Mouse (Mus musculus) kidney, embryonic 16.5 days (tissue): ENCODE measurements around the gene Lnpk. TPM values are rescaled to one million over a fixed set of nuclear protein-coding genes. Genes with fewer than 3 reads are reported as not detected.
A peak's percentile ranks its signal among the peaks of the same experiment; 100 is the strongest.

ENCODE experiments used
- ATAC-seq: fragments of 200-750 bp; cut with Nextera tagmentation; 2 replicates; pipeline ENCODE4 v1.8.0; 2017; ENCODE audit warnings: moderate TSS enrichment; ENCODE audit not compliant: low FRiP score, low TSS enrichment
- H3K27ac ChIP-seq: fragments of 300-500 bp; sonication (generic); 2 replicates; pipeline ENCODE4 v1.5.1; 2014; ENCODE audit warnings: low read length
- H3K27me3 ChIP-seq: fragments of 300-500 bp; sonication (generic); 2 replicates; pipeline ENCODE4 v1.6.1; 2014; ENCODE audit warnings: low read length, control low read depth, mixed read lengths; ENCODE audit not compliant: insufficient read depth
- H3K36me3 ChIP-seq: fragments of 300-500 bp; sonication (generic); 2 replicates; pipeline ENCODE4 v1.6.1; 2014; ENCODE audit warnings: low read length, control low read depth, mixed read lengths; ENCODE audit not compliant: insufficient read depth
- H3K4me1 ChIP-seq: fragments of 300-500 bp; sonication (generic); 2 replicates; pipeline ENCODE4 v1.6.1; 2014; ENCODE audit warnings: low read length, control low read depth, mixed read lengths; ENCODE audit not compliant: insufficient read depth
- H3K4me2 ChIP-seq: fragments of 300-500 bp; sonication (generic); replicated peaks from 2 replicates; pipeline ENCODE4 v1.6.1; 2014; ENCODE audit warnings: low read depth, low read length
- H3K4me3 ChIP-seq: fragments of 300-500 bp; sonication (generic); 2 replicates; pipeline ENCODE4 v1.5.1; 2014; ENCODE audit warnings: mild to moderate bottlenecking, low read length
- H3K9ac ChIP-seq: fragments of 300-500 bp; sonication (generic); replicated peaks from 2 replicates; pipeline ENCODE4 v1.6.1; 2014; ENCODE audit warnings: low read length
- H3K9me3 ChIP-seq: fragments of 300-500 bp; sonication (generic); 2 replicates; pipeline ENCODE4 v1.6.1; 2016; ENCODE audit warnings: low read length, control low read depth
- WGBS: fragments of 180-500 bp; shearing (Covaris S2); extraction: QIAGEN DNeasy Blood & Tissue Kit; methylation state at CpG from one replicate; pipeline ENCODE4 v1.1.7; 2014; 5-methylcytosine and 5-hydroxymethylcytosine counted together
- polyA plus RNA-seq: library from polyadenylated mRNA; unstranded; fragments of >200 nt; fragmentation: Nextera tagmentation; extraction: Ambion mirVana; gene quantifications from 2 replicates; pipeline ENCODE4 v1.2.1, GENCODE M21; 2015

The Lnpk gene
- polyA plus RNA-seq, result 18.1 and 20.7 TPM in 2 replicates

DNA sequence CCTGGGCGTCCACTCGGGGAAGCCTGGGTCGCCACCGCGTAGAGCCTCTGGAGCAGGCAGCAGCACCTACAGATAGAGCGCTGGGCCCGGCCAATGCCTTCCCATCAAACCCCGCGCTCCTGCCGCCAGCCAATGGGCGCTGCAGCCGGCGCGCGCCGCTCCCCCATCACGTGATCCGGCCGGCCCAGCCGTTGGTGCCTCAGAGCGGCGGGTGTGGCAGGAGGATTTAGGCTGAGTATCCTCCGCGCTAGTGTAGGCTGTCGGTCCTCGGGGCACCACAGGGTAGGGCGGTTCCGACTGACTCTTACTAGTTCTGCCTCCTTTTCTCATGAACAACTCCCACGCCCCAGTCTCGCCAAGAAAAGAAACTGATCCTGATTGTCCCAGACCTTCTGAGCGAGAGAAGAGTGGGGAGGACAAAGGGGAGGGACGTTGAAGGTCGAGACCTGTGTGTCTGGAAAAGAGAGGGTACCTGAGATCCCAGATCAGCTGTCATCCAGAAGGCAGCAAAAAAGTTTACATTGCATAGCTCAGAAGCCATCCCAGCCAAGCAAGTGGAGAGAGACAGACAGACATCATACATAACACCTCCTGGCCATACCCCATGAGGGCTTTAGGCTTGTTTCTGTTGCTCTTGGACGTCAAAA lies at the start of gene Lnpk:
Gene Lnpk, minus strand, starts transcription at position 593 of the 647 bp plus-strand sequence.
- peaks cover 8% of the 10 kb centered on the region for H3K4me1 ChIP-seq
- under 1% methylated on average over 34 of the region's 34 CpGs for WGBS
- ATAC-seq, result peak; percentile 99
- H3K9me3 ChIP-seq, result no peaks in the 10 kb centered on the region
- peak within 1 kb of the TSS; percentile 99 for H3K4me2 ChIP-seq
- no peaks in the 10 kb centered on the region for H3K27me3 ChIP-seq
- H3K4me3 ChIP-seq, result peak within 1 kb of the TSS; percentile 92
- H3K9ac ChIP-seq, result peak within 1 kb of the TSS; percentile 89
- H3K36me3 ChIP-seq, result no peaks in the 10 kb centered on the region
- peak within 1 kb of the TSS; percentile 77 for H3K27ac ChIP-seq

DNA sequence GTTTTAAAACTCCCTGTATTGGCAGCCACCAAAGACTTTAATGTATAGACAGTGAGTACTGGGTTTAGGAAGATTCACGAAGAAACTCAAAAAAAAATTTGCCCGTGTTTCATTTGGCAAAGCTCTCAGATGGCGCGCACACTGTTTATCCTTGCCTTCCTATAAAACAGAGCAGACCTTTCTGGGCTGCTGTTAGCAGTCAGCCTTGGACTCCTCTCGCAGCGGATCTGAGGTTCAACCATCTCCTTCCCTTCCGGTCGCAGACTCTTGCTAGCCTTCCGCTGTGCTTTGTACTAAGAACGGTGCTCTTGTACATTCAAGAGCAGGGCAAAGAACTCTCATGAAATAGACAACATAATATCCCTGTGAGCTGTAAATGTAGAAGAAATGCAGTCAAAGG lies 41.1 kb upstream of the Lnpk start:
- Histone ChIP-seq H3K4me3 (no peak overlapping the region), H3K27me3 (no peaks in the 10 kb centered on the region), H3K27ac (no peak overlapping the region), H3K4me1 (no peaks in the 10 kb centered on the region), H3K9me3 (no peaks in the 10 kb centered on the region), H3K4me2 (no peak overlapping the region), H3K9ac (no peak overlapping the region), H3K36me3 (no peaks in the 10 kb centered on the region)
- no peak for ATAC-seq
- 82% methylated on average over 10 of the region's 10 CpGs for WGBS

DNA sequence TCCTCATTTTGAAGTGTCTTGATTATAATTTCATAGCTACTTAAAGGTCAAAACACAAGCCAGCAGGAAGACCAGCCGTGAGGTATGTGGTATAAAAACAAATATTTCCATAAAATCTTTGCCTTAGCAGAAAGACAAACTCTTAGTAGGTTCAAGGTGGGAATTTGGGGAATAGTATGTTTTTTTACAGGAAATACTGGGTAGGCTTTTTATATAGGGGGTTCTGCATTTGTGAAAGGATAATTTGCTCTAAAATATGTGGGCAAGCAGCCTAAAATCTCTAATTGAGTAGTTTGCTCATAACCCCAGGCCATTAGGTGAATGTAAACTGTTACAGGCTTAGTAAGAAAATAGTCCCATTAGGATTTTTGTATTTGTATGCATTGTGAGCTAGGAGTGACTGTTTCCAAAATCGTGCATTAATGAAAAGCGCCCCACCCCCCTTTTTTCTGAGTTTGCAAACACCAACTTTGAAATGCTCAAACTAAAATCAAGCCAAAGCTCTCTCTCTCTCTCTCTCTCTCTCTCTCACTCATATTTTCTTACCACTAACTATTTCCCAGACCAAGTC lies 40.5 kb upstream of the Lnpk start:
- Histone ChIP-seq H3K27me3 (no peaks in the 10 kb centered on the region), H3K36me3 (no peaks in the 10 kb centered on the region), H3K4me3 (no peak overlapping the region), H3K9ac (no peak overlapping the region), H3K4me1 (no peaks in the 10 kb centered on the region), H3K27ac (no peak overlapping the region), H3K9me3 (no peaks in the 10 kb centered on the region), H3K4me2 (no peak overlapping the region)
- no peak for ATAC-seq
- WGBS, result 84% methylated on average over 3 of the region's 3 CpGs

DNA sequence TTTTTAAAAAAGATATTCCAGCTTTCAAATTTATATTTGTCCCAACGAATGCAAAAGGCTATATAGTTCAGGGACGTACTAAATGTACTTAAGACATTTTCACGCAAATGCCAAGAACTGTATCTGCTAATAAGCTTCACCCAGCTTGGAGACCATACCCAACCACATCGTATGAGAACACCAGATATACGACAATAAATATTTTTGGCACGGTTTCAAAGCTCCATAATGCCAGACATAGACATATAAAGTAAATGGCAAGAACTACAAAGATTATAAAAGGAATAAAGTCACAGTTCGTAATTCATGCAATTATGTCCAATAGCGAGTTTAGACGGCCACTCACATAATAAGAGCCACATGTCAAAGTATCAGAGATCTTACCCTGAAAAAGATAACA lies 38.5 kb upstream of the Lnpk start:
- Histone ChIP-seq H3K4me2 (no peak overlapping the region), H3K27ac (no peak overlapping the region), H3K27me3 (no peaks in the 10 kb centered on the region), H3K4me3 (no peak overlapping the region), H3K36me3 (no peaks in the 10 kb centered on the region), H3K9me3 (no peaks in the 10 kb centered on the region; the same call in 1 of the 2 replicates), H3K4me1 (no peaks in the 10 kb centered on the region), H3K9ac (no peak overlapping the region)
- ATAC-seq, result no peak
- 75% methylated on average over 9 of the region's 9 CpGs for WGBS

DNA sequence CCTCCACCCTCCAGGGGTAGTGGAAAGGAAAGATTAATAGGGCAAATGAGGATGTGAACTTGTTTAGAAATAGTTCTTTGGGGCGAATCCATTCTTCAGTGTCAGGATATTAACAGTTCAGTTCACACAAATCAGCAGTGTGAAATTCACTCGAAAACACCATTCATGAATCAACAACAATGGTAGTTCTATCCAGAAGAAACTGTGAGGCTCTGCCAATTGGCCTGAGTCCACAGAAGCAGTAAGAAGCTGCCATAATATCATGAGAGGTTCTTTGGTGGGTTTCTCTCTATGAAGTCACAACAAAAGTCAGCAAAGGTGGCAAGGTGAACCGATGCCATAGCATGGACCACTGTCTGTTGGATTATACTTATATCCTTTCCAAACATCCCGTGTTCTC lies 32.2 kb upstream of the Lnpk start:
- no peak overlapping the region for H3K9ac ChIP-seq
- ATAC-seq, result no peak
- H3K4me1 ChIP-seq, result no peaks in the 10 kb centered on the region
- 83% methylated on average over 4 of the region's 4 CpGs for WGBS
- no peak overlapping the region for H3K27ac ChIP-seq
- H3K9me3 ChIP-seq, result no peaks in the 10 kb centered on the region; the same call in 1 of the 2 replicates
- H3K4me2 ChIP-seq, result no peak overlapping the region
- no peaks in the 10 kb centered on the region for H3K36me3 ChIP-seq
- H3K27me3 ChIP-seq, result no peaks in the 10 kb centered on the region
- no peak overlapping the region for H3K4me3 ChIP-seq

DNA sequence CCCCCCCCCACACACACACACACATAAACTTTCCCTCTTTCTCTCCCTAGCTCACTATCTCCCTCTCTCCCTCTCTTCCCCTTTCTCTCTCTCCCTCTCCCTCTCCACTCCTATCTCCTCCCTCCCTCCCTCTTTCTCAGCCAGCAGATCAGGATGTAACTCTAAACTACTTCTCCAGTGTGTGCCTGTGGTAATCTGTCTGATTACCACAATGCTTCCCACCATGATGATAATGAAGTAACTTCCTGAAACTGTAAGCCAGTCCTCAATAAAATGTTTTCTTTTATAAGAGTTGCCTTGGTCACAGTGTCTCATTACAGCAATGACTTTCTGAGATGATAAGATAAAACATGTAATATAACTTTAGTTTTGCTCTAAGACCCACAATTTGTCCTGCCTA lies 30.1 kb upstream of the Lnpk start:
- H3K9ac ChIP-seq, result no peak overlapping the region
- no peak for ATAC-seq
- H3K9me3 ChIP-seq, result no peaks in the 10 kb centered on the region; the same call in 1 of the 2 replicates
- no peak overlapping the region for H3K4me2 ChIP-seq
- no peaks in the 10 kb centered on the region for H3K27me3 ChIP-seq
- H3K27ac ChIP-seq, result no peak overlapping the region
- H3K36me3 ChIP-seq, result no peaks in the 10 kb centered on the region
- no peaks in the 10 kb centered on the region for H3K4me1 ChIP-seq
- no peak overlapping the region for H3K4me3 ChIP-seq

DNA sequence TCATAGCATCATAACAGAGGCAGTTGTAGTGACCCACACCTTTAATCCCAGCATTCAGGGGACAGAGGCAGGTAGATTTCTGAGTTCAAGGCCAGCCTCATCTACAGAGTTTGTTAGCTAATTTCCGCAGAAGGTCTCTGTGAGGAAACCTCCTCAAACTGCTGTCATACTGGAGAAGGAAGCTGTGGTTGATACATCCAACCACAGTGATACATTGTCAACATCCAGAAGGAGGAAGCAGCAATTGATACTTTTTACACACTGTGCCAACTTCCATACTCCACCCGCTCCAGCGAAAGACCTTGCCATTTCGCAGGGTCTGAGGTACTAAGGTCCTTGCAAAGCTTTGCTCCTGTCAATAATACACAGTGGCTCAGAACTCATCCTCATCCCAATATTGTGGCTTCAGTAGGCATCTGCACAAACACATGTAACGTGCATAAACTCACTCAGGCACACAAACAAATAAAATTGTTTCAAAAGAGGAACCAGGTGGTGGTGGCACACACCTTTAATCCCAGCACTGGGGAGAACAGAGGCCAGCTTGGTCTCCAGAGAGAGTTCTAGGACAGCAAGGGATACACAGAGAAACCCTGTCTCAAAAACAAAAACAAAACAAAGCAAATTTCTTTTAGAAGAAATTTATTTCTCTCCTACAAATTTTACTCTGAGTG lies 27.0 kb upstream of the Lnpk start:
- H3K27me3 ChIP-seq, result no peaks in the 10 kb centered on the region
- no peak overlapping the region for H3K27ac ChIP-seq
- no peaks in the 10 kb centered on the region for H3K9me3 ChIP-seq
- ATAC-seq, result no peak
- H3K4me3 ChIP-seq, result no peak overlapping the region
- H3K4me1 ChIP-seq, result no peaks in the 10 kb centered on the region
- H3K4me2 ChIP-seq, result no peak overlapping the region
- no peak overlapping the region for H3K9ac ChIP-seq
- WGBS, result 85% methylated on average over 5 of the region's 5 CpGs
- no peaks in the 10 kb centered on the region for H3K36me3 ChIP-seq

DNA sequence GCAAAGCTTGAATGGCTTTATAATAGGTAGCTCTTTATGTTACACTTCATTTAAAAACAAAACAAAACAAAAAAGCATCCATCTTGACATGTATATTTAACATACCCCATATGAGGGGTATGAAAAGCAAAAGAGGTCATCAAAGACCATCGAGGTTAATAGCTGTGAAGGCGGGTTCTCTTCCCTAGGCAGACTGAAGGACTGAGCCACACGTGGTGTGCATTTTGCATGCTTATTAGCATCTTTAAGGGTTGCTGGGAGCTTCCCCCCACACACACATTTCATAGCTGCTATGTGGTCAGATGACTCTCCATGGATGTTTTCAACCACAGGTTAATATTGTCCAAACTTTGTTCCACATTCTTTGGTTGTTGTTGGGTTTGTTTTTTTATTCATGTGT lies 24.8 kb upstream of the Lnpk start:
- H3K4me3 ChIP-seq, result no peak overlapping the region
- no peaks in the 10 kb centered on the region for H3K27me3 ChIP-seq
- H3K4me2 ChIP-seq, result no peak overlapping the region
- no peaks in the 10 kb centered on the region for H3K9me3 ChIP-seq
- no peak overlapping the region for H3K9ac ChIP-seq
- WGBS, result 48% methylated on average over 3 of the region's 3 CpGs
- H3K36me3 ChIP-seq, result no peaks in the 10 kb centered on the region
- no peak for ATAC-seq
- no peaks in the 10 kb centered on the region for H3K4me1 ChIP-seq
- no peak overlapping the region for H3K27ac ChIP-seq

DNA sequence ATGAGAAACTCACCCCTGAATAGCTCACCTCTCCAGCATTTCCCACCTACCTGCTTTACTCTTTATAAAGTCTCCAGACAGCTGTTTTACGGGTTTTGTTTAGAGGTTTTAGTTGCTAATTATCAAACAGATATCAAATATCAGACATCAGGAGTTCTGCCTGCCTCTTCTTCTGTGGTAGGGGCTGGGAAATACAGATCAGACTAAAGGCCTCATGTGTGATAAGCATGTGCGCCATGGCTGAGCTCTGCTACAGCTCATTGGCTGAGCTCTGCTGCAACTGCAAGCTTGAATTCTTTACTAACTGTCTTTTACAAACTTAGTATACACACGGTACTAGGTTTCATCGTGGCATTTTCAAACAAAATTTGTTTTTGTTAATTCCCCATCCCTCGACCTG lies 23.2 kb upstream of the Lnpk start:
- Histone ChIP-seq H3K9ac (no peak overlapping the region), H3K9me3 (peaks cover 5% of the 10 kb centered on the region; the same call in 1 of the 2 replicates), H3K4me2 (no peak overlapping the region), H3K27me3 (no peaks in the 10 kb centered on the region), H3K4me1 (no peaks in the 10 kb centered on the region), H3K27ac (no peak overlapping the region), H3K36me3 (no peaks in the 10 kb centered on the region), H3K4me3 (no peak overlapping the region)
- ATAC-seq, result no peak
- WGBS, result 82% methylated on average over 5 of the region's 5 CpGs

DNA sequence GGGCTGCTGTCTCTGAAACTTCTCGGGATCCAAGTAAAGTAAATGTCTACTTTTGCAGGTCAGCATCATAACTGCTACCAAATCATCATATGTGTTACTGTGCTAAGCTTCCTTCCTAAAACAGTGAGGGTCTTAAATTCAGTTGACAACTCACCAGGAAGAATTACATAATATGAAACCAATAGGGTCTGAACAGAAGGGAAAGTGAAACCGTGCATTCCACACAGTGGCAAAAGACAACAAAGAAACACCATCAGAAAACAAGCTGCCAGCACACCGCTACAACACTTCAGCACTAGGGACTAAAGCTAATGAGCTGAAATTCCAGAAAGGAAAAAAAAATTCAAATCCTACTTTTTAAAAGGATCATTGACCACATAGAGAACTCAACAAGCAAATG lies 17.9 kb upstream of the Lnpk start:
- no peak for ATAC-seq
- Histone ChIP-seq H3K4me2 (no peak overlapping the region), H3K27me3 (no peaks in the 10 kb centered on the region), H3K27ac (no peak overlapping the region), H3K4me1 (no peaks in the 10 kb centered on the region), H3K36me3 (no peaks in the 10 kb centered on the region), H3K4me3 (no peak overlapping the region), H3K9ac (no peak overlapping the region), H3K9me3 (peaks cover 5% of the 10 kb centered on the region; the same call in 1 of the 2 replicates)
- WGBS, result 76% methylated on average over 3 of the region's 3 CpGs
